Mouse (Mus musculus) T-cell, adult 2 months (primary cell): ENCODE measurements around the gene Rps10.
A peak's percentile ranks its signal among the peaks of the same experiment; 100 is the strongest.

Experiments used
- DNase-seq: peaks from one replicate; pipeline ENCODE4 v3.0.0; 2022; ENCODE audit warnings: low spot score

The Rps10 gene

GRCm38 (mm10) chr17:27636132-27637020 is at the start of gene Rps10:
Gene Rps10 (minus strand): TSS chr17:27636669.
- DNase-seq = no peak

- no peak for DNase-seq
Observed at GRCm38 (mm10) chr17:27685550-27685913, 49.1 kb upstream of the Rps10 start.

- peak; percentile 60 for DNase-seq
Observed at GRCm38 (mm10) chr17:27684886-27685549, 48.5 kb upstream of the Rps10 start.

- no peak for DNase-seq
Observed at GRCm38 (mm10) chr17:27678924-27679813, 42.7 kb upstream of the Rps10 start.

- no peak for DNase-seq
Observed at GRCm38 (mm10) chr17:27677756-27678155, 41.3 kb upstream of the Rps10 start.

GRCm38 (mm10) chr17:27676270-27676669 is 39.8 kb upstream of the Rps10 start:
- no peak for DNase-seq

GRCm38 (mm10) chr17:27675453-27675852 is 39.0 kb upstream of the Rps10 start:
- DNase-seq = no peak

GRCm38 (mm10) chr17:27673945-27674344 is 37.5 kb upstream of the Rps10 start:
- no peak for DNase-seq

- no peak for DNase-seq
Observed at GRCm38 (mm10) chr17:27671720-27672119, 35.3 kb upstream of the Rps10 start.

GRCm38 (mm10) chr17:27658767-27659166 is 22.3 kb upstream of the Rps10 start:
- DNase-seq = no peak

GRCm38 (mm10) chr17:27657123-27657522 is 20.7 kb upstream of the Rps10 start:
- DNase-seq = no peak

GRCm38 (mm10) chr17:27656414-27656813 is 19.9 kb upstream of the Rps10 start:
- DNase-seq = no peak

GRCm38 (mm10) chr17:27656011-27656399 is 19.5 kb upstream of the Rps10 start:
- peak; percentile 50 for DNase-seq

GRCm38 (mm10) chr17:27655089-27656010 is 18.9 kb upstream of the Rps10 start, which contains the start of gene Pacsin1:
Gene Pacsin1 (plus strand): TSS chr17:27655509.
- peak; percentile 63 for DNase-seq

GRCm38 (mm10) chr17:27653253-27653959 is 16.9 kb upstream of the Rps10 start:
- DNase-seq = no peak

- peak; percentile 32 for DNase-seq
Observed at GRCm38 (mm10) chr17:27652046-27652790, 15.7 kb upstream of the Rps10 start.

- DNase-seq = no peak
Observed at GRCm38 (mm10) chr17:27650586-27650985, 14.1 kb upstream of the Rps10 start.

- DNase-seq = peak; percentile 77
Observed at GRCm38 (mm10) chr17:27650160-27650559, 13.7 kb upstream of the Rps10 start.

GRCm38 (mm10) chr17:27645807-27646206 is 9.3 kb upstream of the Rps10 start:
- DNase-seq = no peak

GRCm38 (mm10) chr17:27644572-27644971 is 8.1 kb upstream of the Rps10 start:
- no peak for DNase-seq
